Mouse (Mus musculus): Measurements from ENCODE around the gene Ttc30b.
"Not testable (repeated sequence)": the region's sequence is repeated elsewhere in the genome, so short reads cannot be mapped to it uniquely, and the experiment has no call there.

The Ttc30b gene

GRCm38 (mm10) chr2:75938117-75939063 lies at the start of gene Ttc30b:
Ttc30b (minus strand) TSS chr2:75938585.
- peak; percentile 84 for DNase-seq (ENCODE audit: low read depth, low spot score)

DNA sequence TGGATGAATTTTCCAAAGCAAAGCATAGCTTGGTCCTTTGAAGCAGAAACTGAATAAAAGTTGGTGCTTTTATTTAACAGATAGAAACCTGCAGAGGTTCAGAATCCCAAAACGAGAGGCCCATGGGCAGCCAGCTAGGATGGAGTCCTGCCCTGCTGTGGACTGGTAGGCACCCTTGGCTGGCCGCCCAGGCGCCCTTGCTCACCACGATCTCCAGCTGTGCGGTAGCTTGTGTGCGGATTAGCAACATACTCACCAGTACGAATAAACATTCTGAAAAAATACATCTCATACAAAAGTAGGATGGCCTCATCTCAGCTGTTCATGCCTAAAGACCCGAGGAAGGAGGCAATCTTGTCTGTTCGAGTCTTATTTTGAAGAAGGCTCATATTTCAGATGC lies 49.4 kb upstream of the Ttc30b start:
- DNase-seq (ENCODE audit: low read depth, low spot score), result no peak

GRCm38 (mm10) chr2:75985124-75985523 lies 46.7 kb upstream of the Ttc30b start:
- peak; percentile 89 for DNase-seq (ENCODE audit: low read depth, low spot score)

- DNase-seq (ENCODE audit: low read depth, low spot score), result no peak
Measured at GRCm38 (mm10) chr2:75983847-75984246, 45.5 kb upstream of the Ttc30b start.

- DNase-seq (ENCODE audit: low read depth, low spot score), result no peak
Measured at GRCm38 (mm10) chr2:75983091-75983490, 44.7 kb upstream of the Ttc30b start.

GRCm38 (mm10) chr2:75982626-75983025 lies 44.2 kb upstream of the Ttc30b start:
- DNase-seq (ENCODE audit: low read depth, low spot score), result no peak

DNA sequence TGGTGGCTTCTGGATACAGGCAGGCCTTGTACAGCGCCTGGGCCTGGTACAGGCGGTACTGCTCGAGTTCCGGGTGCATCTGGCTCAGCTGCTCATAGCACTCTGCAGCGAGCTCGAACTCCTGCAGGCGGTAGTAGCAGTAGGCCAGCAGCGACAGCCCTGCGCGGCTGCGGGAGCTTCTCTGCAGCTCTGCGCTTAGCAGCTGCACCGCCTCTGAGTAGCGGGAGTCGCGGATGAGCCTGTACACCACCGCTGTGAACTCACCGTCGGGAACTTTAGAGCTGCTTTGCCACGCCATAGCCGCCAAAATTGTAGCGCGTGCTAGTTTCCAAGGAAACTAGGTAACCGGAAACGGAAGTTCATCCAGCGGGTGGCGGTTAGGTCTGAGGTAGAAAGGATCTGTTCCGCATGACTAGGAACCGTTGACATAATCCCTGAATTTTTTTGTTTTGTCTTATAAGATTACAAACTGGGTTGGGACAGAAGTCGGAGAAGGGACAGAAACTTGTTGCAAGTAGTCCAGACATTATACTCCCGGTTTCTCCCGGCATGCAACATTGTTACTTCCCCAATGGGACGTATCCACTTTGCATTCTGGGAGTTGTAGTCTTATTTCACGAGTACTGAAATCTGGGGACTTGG lies 43.2 kb upstream of the Ttc30b start, which contains the start of gene Ttc30a1:
Ttc30a1 (minus strand) TSS at position 528 of the 642 bp plus-strand sequence.
- peak; percentile 93 for DNase-seq (ENCODE audit: low read depth, low spot score)

GRCm38 (mm10) chr2:75980933-75981439 lies 42.6 kb upstream of the Ttc30b start:
- not testable (repeated sequence) for DNase-seq (ENCODE audit: low read depth, low spot score)

DNA sequence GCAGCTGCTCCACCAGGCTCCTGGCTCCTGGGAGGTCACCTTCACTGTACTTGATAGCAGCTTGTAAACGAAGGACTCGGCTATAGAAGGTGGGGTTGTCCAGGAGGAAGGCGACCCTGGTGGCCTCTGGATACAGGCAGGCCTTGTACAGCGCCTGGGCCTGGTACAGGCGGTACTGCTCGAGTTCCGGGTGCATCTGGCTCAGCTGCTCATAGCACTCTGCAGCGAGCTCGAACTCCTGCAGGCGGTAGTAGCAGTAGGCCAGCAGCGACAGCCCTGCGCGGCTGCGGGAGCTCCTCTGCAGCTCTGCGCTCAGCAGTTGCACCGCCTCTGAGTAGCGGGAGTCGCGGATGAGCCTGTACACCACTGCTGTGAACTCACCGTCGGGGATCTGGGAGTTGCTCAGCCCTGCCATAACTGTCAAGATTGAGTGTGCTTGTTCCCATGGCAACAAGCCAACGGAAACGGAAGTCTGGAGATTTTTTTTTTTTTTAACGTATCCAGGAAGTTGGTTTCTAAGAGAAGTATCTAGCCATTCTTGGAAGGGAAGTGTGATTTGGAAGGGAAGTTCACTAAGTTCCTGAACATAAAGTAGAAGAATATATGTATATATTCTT lies 39.5 kb upstream of the Ttc30b start, which contains the start of gene Ttc30a2:
Ttc30a2 (minus strand) TSS at position 419 of the 617 bp plus-strand sequence.
- peak; percentile 90 for DNase-seq (ENCODE audit: low read depth, low spot score)

DNA sequence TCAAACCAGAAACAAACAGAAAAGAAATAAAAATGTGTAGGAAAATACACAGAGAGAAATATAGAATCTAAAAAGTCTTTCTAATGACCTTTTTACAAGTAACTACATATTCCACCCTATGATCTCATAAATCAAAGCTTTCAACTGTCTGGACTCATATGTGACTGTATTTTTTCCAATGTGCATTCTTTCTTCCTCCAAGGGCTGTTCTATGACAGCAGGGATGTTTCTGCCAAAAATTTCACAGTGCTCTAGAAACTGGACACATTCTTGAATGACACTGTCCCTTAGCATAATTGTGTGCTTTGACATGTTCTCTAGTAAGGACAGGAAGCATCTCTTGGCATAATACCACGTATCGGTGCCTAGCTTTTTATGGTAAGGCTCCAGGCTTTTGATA lies 37.7 kb upstream of the Ttc30b start:
- DNase-seq (ENCODE audit: low read depth, low spot score), result not testable (repeated sequence)

GRCm38 (mm10) chr2:75974131-75974530 lies 35.7 kb upstream of the Ttc30b start:
- no peak for DNase-seq (ENCODE audit: low read depth, low spot score)

DNA sequence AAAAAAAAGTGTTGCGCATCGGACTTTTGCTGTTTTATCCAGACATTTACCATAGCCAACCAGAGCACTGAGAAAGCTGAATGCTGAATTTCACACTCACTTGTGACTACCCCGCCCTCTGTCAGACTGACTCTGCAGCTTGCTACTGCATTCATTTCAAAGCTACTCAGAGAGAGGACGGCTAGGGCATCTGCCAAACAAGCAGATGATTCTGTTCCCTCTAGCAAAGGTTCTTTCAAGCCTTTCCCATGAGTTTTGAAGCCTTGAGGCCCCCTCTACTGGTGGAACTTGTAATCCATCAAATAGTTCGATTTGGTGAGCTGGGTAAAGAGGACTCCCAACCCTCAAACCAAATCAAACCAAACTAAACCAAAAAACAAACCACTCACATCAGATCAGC lies 26.6 kb upstream of the Ttc30b start:
- DNase-seq (ENCODE audit: low read depth, low spot score), result peak; percentile 84

DNA sequence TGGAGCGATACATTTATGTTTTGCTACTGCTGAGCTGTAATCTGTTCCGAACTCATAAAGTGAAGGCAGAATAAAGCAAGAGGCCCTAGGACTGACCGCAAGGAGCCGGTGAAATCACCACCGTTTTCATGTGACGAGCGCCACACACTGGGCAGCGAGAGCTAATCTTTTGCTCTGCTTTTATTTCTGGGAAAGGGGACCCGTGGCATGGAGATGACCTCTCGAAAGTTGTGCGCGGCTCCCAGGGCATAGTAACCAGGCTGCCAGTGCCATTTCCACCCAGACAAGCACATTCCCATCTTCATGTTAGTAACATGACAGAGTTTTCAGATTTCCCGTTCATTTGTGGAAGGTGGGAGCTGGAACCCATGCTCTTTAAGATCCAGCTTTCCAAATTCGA lies 26.1 kb upstream of the Ttc30b start:
- DNase-seq (ENCODE audit: low read depth, low spot score), result peak; percentile 77

DNA sequence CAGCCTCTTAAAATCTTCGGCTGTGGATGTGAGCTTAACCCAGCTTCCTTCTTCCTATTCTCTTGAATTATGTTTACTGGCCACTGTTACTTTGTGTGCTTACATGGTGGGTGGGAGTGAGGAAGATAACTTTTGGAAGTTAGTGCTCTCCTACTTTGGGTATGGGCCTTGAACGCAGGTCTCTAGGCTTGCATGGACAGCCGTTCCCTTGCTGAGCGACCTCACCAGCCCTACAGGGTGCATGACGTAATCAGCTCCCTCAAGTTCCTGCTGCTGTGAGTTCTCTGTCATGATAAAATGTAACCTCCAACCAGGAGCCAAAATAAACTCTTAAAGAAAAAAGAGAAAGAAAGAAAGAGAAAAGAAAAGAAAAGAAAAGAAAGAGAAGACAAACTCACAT lies 25.7 kb upstream of the Ttc30b start:
- DNase-seq (ENCODE audit: low read depth, low spot score), result peak; percentile 21

DNA sequence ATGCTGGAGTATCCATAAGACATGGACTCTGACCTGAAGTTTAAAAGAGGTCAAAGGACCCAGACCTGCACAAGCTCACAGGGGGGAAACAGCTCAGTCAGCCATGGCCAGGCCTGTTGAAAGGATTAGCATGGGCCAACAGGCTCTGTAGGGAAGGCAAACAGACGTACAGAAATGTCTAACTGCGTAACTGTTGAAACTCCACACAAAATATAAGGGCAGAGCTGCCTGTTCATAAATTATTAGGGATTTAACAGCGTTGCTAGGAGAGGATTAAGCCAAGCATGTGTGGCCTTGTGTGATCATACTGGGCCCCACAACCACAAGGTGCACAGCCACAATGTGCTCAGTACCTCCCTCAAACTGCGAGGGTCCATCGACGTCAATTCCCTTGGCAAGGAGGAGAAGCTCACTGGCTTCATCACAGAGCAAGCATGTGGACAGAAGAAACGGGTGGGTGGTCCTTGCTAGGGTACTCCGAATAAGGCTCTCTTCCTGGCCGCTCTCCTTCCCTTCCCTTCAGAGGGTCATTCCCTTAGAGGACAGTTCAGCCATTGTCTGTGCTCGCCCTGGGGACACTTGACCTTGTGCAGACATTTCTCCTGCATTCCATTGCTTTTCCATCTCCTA lies 24.9 kb upstream of the Ttc30b start:
- no peak for DNase-seq (ENCODE audit: low read depth, low spot score)

GRCm38 (mm10) chr2:75960366-75961330 lies 22.3 kb upstream of the Ttc30b start:
- peak; percentile 95 for DNase-seq (ENCODE audit: low read depth, low spot score)

DNA sequence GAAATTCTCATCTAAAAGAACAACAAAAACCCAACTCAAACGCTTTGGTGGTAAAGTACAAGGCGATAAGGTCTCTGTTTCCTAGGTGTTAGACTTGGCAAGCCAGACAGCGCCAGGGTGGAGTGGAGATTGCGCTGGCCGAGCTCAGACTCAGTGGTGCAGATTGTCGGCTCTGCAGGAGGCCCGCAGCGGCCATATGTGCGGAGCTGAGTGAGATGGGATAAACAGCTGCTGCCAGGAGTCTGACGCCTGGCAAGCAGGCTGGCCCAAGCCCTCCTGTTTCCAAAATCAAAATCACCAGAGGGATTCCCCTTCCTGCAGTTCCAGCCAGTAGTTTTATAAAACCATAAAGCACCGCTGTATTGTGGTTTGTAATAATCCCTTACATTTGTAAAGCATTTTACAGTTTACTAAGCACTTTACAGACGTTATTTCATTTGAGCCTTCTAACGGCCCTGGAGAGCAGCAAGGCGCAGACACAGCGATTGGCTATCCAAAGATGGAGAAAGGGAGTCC lies 21.5 kb upstream of the Ttc30b start:
- DNase-seq (ENCODE audit: low read depth, low spot score), result peak; percentile 63

DNA sequence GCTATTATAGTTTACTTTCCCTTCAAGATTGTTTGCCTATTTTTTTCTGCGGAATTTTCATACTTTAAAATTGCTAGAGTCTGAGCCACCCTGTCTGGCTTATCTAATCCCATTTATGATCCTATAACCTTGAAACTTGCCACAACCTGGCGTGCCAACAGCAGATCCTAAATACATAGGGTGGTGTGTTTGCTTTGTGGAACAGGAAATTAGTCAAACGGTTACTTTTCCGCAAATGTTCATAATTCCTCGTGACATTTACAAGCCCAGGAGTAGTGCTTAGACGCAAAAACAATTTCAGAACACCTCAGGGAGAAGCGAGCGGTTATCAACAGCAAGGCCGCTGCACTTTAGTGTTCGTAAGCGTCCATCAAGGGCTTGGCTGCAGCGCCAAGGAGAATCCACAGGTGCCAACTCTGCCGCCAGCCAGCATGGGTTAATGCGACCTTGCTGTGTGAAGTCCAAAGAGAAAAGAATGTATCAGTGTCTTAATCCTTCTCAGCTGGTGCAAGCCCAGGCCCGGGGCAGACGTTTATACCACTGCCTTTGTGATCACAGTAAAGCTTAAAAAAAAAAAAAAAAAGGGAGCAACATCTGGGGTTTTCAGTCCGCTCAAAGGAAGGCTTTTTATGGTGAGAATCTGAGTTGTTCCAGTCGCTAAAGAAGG lies 20.9 kb upstream of the Ttc30b start:
- DNase-seq (ENCODE audit: low read depth, low spot score), result peak; percentile 44

GRCm38 (mm10) chr2:75955709-75956108 lies 17.3 kb upstream of the Ttc30b start:
- peak; percentile 29 for DNase-seq (ENCODE audit: low read depth, low spot score)
